Mouse (Mus musculus) frontal cortex, adult (tissue): ENCODE measurements at regions not wholly inside any gene's neighbourhood (a gene's known extent, or its start where the extent isn't known, plus 50 kb on each side); places are given as distances from the start of the nearest gene placed in this dataset.
"Not testable (repeated sequence)": the region's sequence is repeated elsewhere in the genome, so short reads cannot be mapped to it uniquely, and the experiment has no call there.

Experiments used
- ATAC-seq: cut with Nextera tagmentation; 2 replicates; pipeline ENCODE4 v1.9.2; 2017; ENCODE audit warnings: mild to moderate bottlenecking, moderate library complexity, mixed read lengths; ENCODE audit not compliant: low TSS enrichment

- no peak for ATAC-seq
Observed at GRCm38 (mm10) chr5:17208554-17209283, 164.3 kb upstream of the Speer4f2 start.

- ATAC-seq: no peak
Observed at GRCm38 (mm10) chr5:17210723-17211245, 162.2 kb upstream of the Speer4f2 start.

GRCm38 (mm10) chr5:17223542-17223941 lies 149.4 kb upstream of the Speer4f2 start:
- ATAC-seq: not testable (repeated sequence)

GRCm38 (mm10) chr5:17247732-17248606 lies 125.0 kb upstream of the Speer4f2 start:
- no peak for ATAC-seq

GRCm38 (mm10) chr5:17260541-17261325 lies 112.2 kb upstream of the Speer4f2 start:
- no peak for ATAC-seq

GRCm38 (mm10) chr5:17262126-17262525 lies 110.9 kb upstream of the Speer4f2 start:
- ATAC-seq: no peak

GRCm38 (mm10) chr5:17271153-17271552 lies 101.8 kb upstream of the Speer4f2 start:
- ATAC-seq: no peak

GRCm38 (mm10) chr5:17271722-17272479 lies 101.1 kb upstream of the Speer4f2 start:
- no peak for ATAC-seq

GRCm38 (mm10) chr5:17275346-17275745 lies 97.6 kb upstream of the Speer4f2 start:
- ATAC-seq: no peak

- no peak for ATAC-seq
Observed at GRCm38 (mm10) chr5:17276782-17277578, 96.0 kb upstream of the Speer4f2 start.

GRCm38 (mm10) chr5:17280203-17280602 lies 92.8 kb upstream of the Speer4f2 start:
- no peak for ATAC-seq

GRCm38 (mm10) chr5:17280951-17281350 lies 92.0 kb upstream of the Speer4f2 start:
- ATAC-seq: no peak

- ATAC-seq: no peak
Observed at GRCm38 (mm10) chr5:17289028-17289427, 84.0 kb upstream of the Speer4f2 start.

GRCm38 (mm10) chr5:17292559-17292958 lies 80.4 kb upstream of the Speer4f2 start:
- ATAC-seq: no peak

GRCm38 (mm10) chr5:17296571-17297035 lies 76.4 kb upstream of the Speer4f2 start:
- ATAC-seq: no peak

- ATAC-seq: peak; percentile 57
Observed at GRCm38 (mm10) chr5:17299846-17300245, 73.1 kb upstream of the Speer4f2 start.

GRCm38 (mm10) chr5:17321501-17321900 lies 51.5 kb upstream of the Speer4f2 start:
- ATAC-seq: no peak
